Mouse (Mus musculus) Muller cell, postnatal 12 days (primary cell): ENCODE measurements around the gene Col19a1.
"Not testable (repeated sequence)": the region's sequence is repeated elsewhere in the genome, so short reads cannot be mapped to it uniquely, and the experiment has no call there.

Experiments used
- DNase-seq: peaks from one replicate; pipeline ENCODE4 v3.0.0-alpha.2; 2015; ENCODE audit errors: inconsistent ontology term

Col19a1 gene

GRCm38 (mm10) chr1:24587141-24587541, at the start of gene Col19a1:
TSS of gene Col19a1 (minus strand) at chr1:24587472.
- DNase-seq: peak; percentile 33

DNA sequence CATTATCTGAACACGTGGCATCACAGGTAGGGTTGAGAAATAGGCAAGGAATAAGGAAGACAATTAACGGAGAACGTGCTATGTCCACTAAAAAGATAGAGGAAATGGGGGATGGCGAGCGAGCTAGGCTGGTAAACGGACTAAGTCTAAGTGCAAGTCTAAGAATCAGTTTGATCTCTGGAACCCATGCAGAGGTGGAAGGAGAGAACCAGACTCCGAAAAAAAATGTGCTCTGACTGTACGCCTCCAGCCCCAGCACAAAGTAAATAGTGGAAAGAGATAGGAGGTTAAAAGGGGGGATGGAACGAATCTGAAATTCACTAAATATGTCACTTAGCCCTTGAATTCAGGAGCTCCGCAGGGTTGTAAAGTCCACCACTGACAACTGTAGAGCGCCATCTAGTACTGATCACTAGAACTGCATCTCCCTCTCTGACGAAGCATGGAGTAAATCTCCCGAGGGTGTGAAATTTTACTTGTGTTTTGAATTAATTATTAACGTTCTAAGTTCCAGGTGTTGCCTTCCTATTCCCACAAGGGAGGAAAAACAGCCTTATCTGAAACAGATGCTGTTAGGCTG, 46.4 kb upstream of the Col19a1 start:
- DNase-seq: peak; percentile 11

DNA sequence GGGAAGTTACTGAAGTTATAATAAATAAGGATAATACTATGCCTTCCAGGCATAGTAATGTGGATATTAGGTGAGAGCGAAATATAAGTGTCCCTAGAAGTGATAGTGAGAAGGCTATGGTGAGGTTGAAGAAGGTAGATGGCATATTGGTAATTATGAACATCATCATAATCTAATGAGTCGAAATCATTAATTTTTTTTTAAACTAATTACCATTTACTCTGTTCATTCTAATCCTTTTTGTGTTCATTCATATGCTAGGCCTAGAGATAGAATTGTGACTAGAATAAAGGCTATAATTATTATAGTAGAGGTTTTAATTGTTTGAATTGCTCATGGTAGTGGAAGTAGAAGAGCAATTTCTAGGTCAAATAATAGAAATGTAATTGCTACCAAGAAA, 25.3 kb upstream of the Col19a1 start:
- not testable (repeated sequence) for DNase-seq

GRCm38 (mm10) chr1:24595096-24595495, 7.8 kb upstream of the Col19a1 start:
- DNase-seq: no peak

DNA sequence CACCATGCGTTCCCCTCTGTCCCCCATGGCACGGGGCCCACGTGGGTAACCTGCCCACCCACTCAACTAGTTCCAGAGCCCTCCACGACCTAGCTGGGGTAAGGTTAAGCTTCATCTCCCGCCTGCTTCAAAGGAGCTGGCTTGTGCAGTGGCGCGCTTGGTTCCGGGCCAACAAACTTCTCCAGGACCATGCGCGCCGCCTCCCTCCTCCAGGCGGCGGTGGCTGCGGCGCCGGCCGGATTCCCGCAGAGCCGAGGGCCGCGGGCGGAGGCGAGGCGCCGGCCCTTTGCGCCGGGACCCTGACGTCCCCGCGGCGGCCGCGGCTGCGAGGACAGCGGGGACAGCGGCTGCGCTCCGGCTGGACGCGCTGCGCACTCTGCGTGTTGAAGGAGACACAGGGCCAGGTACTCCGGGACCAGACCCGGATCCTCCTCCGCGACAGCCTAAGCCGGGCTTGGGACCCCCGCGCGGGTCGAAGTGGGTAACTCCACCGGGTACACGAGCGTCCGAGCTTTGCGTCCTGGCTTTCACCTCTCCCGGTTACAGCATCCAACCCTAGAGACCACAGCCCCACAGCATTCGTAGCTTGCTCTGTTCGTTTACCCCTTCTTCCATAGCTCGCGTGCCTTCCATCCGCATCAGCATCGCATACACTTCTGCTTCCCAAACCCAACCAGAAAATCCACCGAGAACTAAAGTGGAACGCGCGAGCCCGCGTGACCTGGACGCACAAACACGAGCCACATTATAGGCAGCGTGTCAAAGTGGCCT, 717 bp downstream of the Col19a1 start:
- DNase-seq: peak; percentile 62

- DNase-seq: no peak
These were observed 14.7 kb downstream of the Col19a1 start for GRCm38 (mm10) chr1:24572602-24573001.

DNA sequence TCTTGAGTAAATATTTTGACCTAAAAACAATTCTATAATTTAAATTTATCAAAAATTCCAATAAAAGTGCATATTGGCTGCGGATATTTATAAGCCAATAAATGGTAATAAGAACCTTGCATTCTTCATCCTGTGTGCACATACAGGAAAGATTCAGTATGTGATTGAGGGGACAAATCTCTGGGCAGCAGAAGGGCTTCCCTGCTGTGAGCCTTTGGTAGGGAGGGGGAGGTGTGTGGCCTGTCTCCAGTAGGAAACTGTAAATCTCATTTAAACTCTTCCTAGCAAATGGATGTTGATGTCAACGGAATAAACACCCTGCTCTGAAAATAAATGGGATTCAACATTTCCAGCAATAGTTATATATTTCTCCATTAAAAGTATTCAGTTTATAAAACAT, 23.2 kb downstream of the Col19a1 start:
- DNase-seq: no peak

DNA sequence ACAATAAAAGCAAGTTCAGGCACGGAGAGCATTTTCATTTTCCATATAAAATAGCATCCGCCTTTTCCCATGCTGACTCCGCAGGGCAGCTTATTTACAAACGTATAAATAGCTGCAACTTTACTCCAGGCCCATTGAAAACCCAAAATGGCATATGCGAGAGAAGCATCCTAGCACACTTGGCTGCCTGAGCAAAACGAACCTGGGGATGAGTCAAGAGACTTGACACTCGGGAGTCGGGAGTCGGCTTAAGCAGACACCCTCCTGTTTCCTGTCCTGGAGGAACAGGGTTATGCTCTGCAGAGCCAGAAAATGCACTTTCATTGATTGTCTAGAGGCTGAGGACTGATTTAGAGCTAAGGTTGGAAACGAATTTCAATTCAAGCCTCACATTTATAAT, 29.3 kb downstream of the Col19a1 start:
- DNase-seq: no peak

DNA sequence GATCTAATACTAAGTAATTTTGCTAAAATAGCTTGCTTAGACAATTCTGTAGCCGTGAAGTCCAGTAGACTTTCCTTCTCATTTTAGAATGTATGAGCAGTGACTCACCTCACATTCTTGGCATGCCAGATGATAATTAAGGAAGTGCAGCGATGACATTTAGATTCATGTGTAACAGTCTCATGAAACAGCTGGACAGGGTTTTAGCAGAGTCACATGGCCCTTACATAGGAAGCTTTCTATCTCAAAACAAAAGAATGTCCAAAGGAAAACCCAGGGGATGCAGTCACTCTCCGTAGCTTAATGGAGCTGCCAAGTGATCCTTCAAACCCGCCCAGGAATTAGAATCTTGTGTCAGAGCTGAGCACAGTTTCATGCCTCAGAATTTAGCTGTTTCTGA, 33.8 kb downstream of the Col19a1 start:
- DNase-seq: peak; percentile 87

DNA sequence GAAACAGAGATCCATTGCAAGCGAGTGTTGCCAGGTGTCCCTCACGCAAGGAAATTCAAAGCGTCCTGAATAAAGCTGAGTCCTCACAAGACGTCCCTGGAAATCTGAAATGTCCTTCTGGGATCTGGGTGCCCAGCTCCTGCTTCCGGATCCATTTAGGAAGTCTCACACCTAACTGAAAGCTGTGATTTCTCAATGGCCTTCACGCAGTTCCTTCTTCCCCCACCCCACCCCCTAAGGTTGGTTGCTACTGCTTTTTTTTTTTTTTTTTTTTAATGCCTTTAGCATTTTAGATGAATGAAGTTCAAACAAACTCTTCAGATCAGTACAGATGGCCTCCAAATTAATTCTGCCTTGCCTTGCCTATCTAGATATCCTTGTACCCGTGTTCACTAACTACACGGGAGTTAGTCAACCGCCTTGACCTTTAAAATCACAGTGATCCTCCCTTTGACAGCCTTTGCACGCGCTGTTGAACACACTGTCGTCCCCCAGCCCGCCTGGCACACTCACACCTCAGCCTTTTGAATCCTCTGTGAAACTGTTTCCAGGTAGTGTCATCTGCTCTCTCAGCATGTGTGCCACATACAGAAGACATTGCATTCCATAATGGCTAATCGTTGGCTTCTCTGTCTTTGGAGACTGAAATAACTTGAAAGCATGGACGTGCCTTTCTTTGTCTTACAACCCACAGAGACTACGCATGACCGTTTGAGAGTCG, 36.6 kb downstream of the Col19a1 start:
- peak; percentile 21 for DNase-seq

- DNase-seq: no peak
These were observed 37.2 kb downstream of the Col19a1 start for GRCm38 (mm10) chr1:24550031-24550430.

DNA sequence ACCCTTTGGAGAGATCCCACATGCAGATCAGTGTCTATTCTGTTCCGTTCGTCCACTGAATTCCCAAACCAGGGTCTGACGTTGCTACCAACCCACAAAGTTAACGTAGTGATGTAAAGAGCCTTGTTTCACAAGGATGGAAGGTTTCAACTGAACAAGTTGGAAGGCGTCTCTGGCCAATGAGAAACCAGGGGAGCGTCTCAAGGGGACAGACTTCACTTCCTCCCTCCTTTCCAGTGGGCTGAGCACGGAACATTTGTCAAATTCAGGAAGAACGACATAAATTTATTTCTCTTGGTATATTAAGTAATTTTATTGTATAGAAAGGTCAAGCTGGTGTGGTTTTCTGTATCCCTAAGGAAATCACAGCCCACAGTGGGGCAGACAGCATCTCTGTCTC, 38.2 kb downstream of the Col19a1 start:
- DNase-seq: no peak

GRCm38 (mm10) chr1:24547574-24547973, 39.7 kb downstream of the Col19a1 start:
- no peak for DNase-seq

DNA sequence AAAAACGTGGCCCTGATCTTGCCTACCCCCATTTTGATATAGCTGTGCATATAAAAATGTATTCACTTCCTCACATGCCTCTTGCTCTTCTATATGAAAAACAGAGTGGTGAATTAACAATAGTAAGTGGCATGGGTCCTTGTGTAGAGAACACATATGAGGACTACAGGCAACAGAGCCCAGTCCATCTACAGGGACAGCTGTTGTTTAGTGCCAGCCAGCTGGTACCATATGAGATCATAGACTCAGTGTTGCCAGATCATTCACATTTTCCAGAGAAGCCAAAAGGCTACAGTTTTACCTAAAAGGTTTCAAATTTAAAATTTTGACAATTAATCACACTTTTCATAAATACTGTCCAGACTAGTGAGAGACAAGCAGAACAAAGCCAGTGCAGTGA, 47.4 kb downstream of the Col19a1 start:
- no peak for DNase-seq

DNA sequence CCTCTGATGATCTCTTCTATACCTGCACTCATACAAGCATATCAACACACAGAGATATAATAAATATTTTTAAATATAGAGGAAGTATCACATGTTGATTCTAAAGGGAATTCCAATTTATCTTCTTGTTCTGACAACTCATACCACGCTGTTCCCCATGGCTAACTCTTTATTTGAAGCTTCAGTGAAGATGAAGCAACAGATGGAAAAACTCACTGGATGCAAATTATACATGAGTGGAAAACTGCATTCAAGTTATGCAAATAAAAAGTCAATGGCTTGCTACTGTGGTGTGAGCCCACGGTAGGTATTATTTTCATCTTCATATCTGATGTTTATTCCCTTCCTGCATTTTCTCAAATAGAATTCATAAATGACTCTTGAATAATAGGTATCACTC, 60.1 kb downstream of the Col19a1 start:
- DNase-seq: no peak

GRCm38 (mm10) chr1:24517462-24517861, 69.8 kb downstream of the Col19a1 start:
- DNase-seq: no peak

DNA sequence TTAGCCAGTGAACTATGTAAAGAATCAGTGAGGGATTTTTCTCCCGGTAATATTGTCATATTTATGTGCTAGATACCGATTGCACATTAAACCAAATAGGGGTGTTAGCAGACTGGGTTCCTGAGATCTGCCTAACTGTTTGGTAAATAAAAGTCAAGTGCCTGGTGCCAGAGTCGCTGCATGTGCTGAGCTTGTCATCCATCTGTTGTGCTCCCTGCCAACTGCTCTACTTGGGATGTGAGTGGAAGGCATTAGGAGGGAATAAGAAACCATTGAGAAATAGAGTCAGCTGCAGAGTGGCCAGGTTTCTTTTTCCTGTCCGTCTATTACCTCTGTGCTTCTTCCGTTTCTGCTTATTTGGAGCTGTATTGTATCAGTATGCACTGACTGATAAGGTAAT, 71.9 kb downstream of the Col19a1 start:
- DNase-seq: no peak

- DNase-seq: peak; percentile 22
These were observed 75.7 kb downstream of the Col19a1 start for GRCm38 (mm10) chr1:24511536-24511935.

GRCm38 (mm10) chr1:24495400-24495799, 91.9 kb downstream of the Col19a1 start:
- peak; percentile 12 for DNase-seq

DNA sequence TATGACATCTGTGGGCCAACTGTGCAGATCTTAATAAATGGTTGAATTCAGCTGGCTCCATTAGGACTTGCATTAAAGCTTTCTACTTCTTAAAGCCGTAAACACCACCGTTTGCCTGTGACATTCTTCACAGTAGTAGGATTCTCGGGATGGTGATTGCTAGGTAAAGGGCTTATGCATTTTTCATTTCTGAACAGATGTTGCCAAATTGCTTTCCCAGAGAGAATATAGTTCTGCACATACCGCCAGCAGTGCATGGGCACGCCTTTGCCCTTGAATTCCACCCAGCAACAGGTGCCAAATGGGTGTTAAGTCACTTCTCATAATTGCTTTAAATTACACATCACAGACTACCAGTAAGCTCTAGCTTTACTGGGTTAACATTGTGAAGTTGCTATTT, 103.1 kb downstream of the Col19a1 start:
- DNase-seq: no peak

DNA sequence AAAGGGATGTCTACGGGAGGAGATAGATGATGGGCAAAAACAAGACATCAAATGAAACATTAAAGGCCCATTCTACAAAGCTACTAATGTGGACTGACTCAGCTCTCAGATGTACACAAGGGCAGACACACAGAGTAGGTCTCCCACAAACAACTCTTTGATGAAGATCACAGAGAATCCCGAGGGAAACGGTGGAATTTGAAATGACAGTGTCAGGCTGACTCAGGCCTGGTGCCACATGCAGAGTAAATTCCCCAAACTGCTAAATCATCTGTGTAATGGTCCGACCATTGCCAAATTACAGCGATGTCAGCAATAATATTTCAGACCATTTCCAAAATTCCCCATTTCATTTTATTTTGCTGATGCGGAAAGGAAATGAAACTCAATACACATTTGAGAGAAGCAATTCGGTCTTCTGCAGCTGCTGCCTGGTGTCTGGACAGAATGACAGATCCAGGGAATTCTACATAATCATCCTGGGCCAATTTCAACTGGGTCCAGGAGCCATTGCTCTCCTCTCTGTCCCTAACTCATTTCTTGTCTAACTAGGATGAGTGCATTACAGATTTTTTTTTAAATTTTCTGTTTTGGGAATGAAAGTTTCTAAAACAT, 116.1 kb downstream of the Col19a1 start:
- DNase-seq: peak; percentile 70

GRCm38 (mm10) chr1:24470633-24471032, 116.6 kb downstream of the Col19a1 start:
- no peak for DNase-seq
